Mouse (Mus musculus) ES-E14 (cell line): ENCODE results near the gene Ulk4.

ENCODE experiments used
- CHD2 ChIP-seq: IDR thresholded peaks from 2 replicates; pipeline ENCODE4 v1.6.1; 2014; ENCODE audit warnings: mild to moderate bottlenecking, low read depth, low read length, inconsistent platforms
- MAFK ChIP-seq: IDR thresholded peaks from 2 replicates; pipeline ENCODE4 v1.6.1; 2014; ENCODE audit warnings: mild to moderate bottlenecking, low read depth, low read length, inconsistent platforms; ENCODE audit not compliant: insufficient read depth
- ZC3H11A ChIP-seq: IDR thresholded peaks from 2 replicates; pipeline ENCODE4 v1.6.1; 2012; ENCODE audit warnings: low read depth, mild to moderate bottlenecking, inconsistent platforms, low read length, borderline replicate concordance

DNA sequence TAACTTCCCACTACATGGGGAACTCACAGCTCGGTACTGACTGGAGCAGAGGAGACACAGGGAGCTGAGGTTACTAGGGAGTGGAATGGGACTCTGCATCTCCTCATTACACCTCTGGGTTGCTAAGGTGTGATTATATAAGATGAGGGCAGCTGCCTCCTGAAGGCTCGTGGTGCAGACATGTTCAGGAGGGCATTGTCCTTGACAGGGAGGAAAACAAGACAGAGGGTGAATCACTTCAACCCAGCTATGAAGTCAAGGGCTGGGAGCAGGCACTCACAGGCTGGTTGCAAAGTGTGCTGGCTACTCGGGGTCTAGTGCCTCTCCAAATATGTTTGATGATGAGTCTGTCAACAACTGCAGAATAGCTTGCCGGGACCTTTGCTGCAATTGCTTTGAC is 290.0 kb downstream of the Ulk4 start:
- TF ChIP-seq CHD2 (no peak), MAFK (no peak), ZC3H11A (no peak)
